In the genomic region with DNA sequence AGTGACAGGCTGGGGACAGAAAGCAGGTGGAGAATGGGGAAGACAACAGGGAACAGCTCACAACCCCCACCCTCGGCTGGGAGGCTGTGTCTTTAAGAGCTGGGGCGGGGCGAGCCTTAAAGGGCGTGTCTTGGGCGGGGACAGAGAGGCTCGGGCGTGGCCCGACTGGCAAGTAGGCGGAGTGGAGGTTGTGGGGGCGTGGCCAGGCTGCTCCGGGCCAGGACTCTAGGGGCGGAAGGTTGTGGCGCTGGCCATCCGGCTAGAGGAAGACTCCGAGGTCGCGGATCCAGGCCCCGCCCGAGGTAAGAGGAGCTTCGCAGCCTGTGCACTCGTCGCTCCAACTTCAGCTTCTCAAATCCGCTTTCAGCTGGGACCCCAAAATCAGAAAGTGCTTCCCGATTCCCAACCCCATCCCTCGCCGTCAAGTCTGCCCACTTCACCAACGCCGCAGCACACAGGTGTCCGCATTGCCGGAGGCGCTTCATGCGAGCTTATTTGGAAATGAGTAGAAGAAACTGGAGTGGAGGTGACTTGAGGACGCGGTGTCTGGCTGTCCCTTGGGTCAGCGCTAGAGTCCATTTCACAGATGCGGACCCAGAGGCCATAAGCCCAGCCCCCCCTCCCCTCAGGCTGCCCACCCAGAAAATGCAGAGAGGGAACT, we compare ENCODE assay signal across 7 mouse cellular contexts. TPM values are rescaled to one million over a fixed set of nuclear protein-coding genes. Genes with fewer than 3 reads are reported as not detected.
DNase-seq lines count a peak whose midpoint lies in the region; ATAC-seq and TF ChIP-seq lines count a peak whose summit lies in the region.

A gene (plus strand): TSS at position 187 of the 661 bp plus-strand sequence.

- peaks cover 3% of the 10 kb centered on the region; the same call in 1 of the 2 replicates for H3K27me3 ChIP-seq in embryonic facial prominence, embryonic 12.5 days
- H3K27me3 ChIP-seq in kidney, adult 2 months (replicated peaks; ENCODE audit: control insufficient read depth, insufficient read depth, low read length) = no peaks in the 10 kb centered on the region
- H3K27me3 ChIP-seq in limb, embryonic 12.5 days = peaks cover 8% of the 10 kb centered on the region
- peaks cover 13% of the 10 kb centered on the region for H3K27me3 ChIP-seq in midbrain, embryonic 15.5 days (replicated peaks)
- no peaks in the 10 kb centered on the region for H3K27me3 ChIP-seq in spleen, adult 2 months (ENCODE audit: control insufficient read depth, insufficient read depth, low read length)

- no peak for TF ChIP-seq CTCF in kidney, adult 2 months (conservative IDR thresholded peaks at IDR 0.05; ENCODE audit: insufficient read depth, insufficient read length, low read depth, low read length)
- no peak for TF ChIP-seq CTCF in spleen, adult 2 months (IDR thresholded peaks at IDR 0.05; ENCODE audit: extremely low read depth, insufficient read depth, insufficient read length, insufficient replicate concordance)

- H3K4me3 ChIP-seq in embryonic facial prominence, embryonic 12.5 days = peak within 1 kb of the TSS; percentile 45
- H3K4me3 ChIP-seq in kidney, adult 2 months (ENCODE audit: insufficient read depth, low read depth, low read length) = peak within 1 kb of the TSS; percentile 83
- peak within 1 kb of the TSS; percentile 51 for H3K4me3 ChIP-seq in limb, embryonic 12.5 days (replicated peaks)
- H3K4me3 ChIP-seq in midbrain, embryonic 15.5 days = peak within 1 kb of the TSS; percentile 40
- peak within 1 kb of the TSS; percentile 83 for H3K4me3 ChIP-seq in spleen, adult 2 months (ENCODE audit: extremely low read depth, insufficient read depth, insufficient read length)

- peak; percentile 98 for DNase-seq in adrenal gland, postnatal 14 days
- peak; percentile 97 to 99 for DNase-seq in heart, adult 18-20 months
- DNase-seq in kidney, adult 2 months = peak; percentile 98
- peak; percentile 82 to 96 for DNase-seq in spleen, adult 2 months (ENCODE audit: low read depth in 1 of 2, low spot score in 2 of 2)

- peak; percentile 29; the same call in 1 of the 2 replicates for ATAC-seq in embryonic facial prominence, embryonic 12.5 days (ENCODE audit: insufficient number of reproducible peaks, insufficient read depth, low FRiP score, low TSS enrichment)
- peak; percentile 80 for ATAC-seq in limb, embryonic 12.5 days (ENCODE audit: insufficient number of reproducible peaks, insufficient read depth, low FRiP score, low TSS enrichment, low read depth)
- peak; percentile 77 for ATAC-seq in midbrain, embryonic 15.5 days (replicated peaks)

- no peak within 1 kb of the TSS for H3K27ac ChIP-seq in embryonic facial prominence, embryonic 12.5 days
- H3K27ac ChIP-seq in kidney, adult 2 months (ENCODE audit: insufficient read depth, low read depth, low read length) = peak within 1 kb of the TSS; percentile 87
- H3K27ac ChIP-seq in limb, embryonic 12.5 days = no peak within 1 kb of the TSS
- H3K27ac ChIP-seq in midbrain, embryonic 15.5 days = no peak within 1 kb of the TSS
- H3K27ac ChIP-seq in spleen, adult 2 months (ENCODE audit: insufficient read depth, low read length) = peak within 1 kb of the TSS; percentile 73

- H3K4me1 ChIP-seq in embryonic facial prominence, embryonic 12.5 days = peaks cover 18% of the 10 kb centered on the region
- peaks cover 27% of the 10 kb centered on the region for H3K4me1 ChIP-seq in kidney, adult 2 months (ENCODE audit: control insufficient read depth, insufficient read depth, low read length)
- peaks cover 45% of the 10 kb centered on the region for H3K4me1 ChIP-seq in limb, embryonic 12.5 days (replicated peaks)
- H3K4me1 ChIP-seq in midbrain, embryonic 15.5 days = peaks cover 20% of the 10 kb centered on the region; the same call in 1 of the 2 replicates
- H3K4me1 ChIP-seq in spleen, adult 2 months (ENCODE audit: control insufficient read depth, insufficient read depth, insufficient read length) = peaks cover 4% of the 10 kb centered on the region; the same call in 1 of the 2 replicates

- peak within 1 kb of the TSS; percentile 63 for H3K4me2 ChIP-seq in embryonic facial prominence, embryonic 12.5 days (replicated peaks)
- H3K4me2 ChIP-seq in limb, embryonic 12.5 days = peak within 1 kb of the TSS; percentile 69
- H3K4me2 ChIP-seq in midbrain, embryonic 15.5 days = peak within 1 kb of the TSS; percentile 77

- no peaks in the 10 kb centered on the region for H3K9me3 ChIP-seq in embryonic facial prominence, embryonic 12.5 days
- no peaks in the 10 kb centered on the region for H3K9me3 ChIP-seq in limb, embryonic 12.5 days
- no peaks in the 10 kb centered on the region for H3K9me3 ChIP-seq in midbrain, embryonic 15.5 days

- peak within 1 kb of the TSS; percentile 0; the same call in 1 of the 2 replicates for H3K9ac ChIP-seq in embryonic facial prominence, embryonic 12.5 days
- H3K9ac ChIP-seq in limb, embryonic 12.5 days (replicated peaks) = peak within 1 kb of the TSS; percentile 44; the same call in 1 of the 2 replicates
- H3K9ac ChIP-seq in midbrain, embryonic 15.5 days = 0 out of 2 replicates have a peak within 1 kb of the TSS, but pooled peaks have one; percentile 2

- no peaks in the 10 kb centered on the region for H3K36me3 ChIP-seq in embryonic facial prominence, embryonic 12.5 days
- H3K36me3 ChIP-seq in kidney, adult 2 months (ENCODE audit: control insufficient read depth, insufficient read depth, low read length) = no peaks in the 10 kb centered on the region
- no peaks in the 10 kb centered on the region for H3K36me3 ChIP-seq in limb, embryonic 12.5 days
- H3K36me3 ChIP-seq in midbrain, embryonic 15.5 days (replicated peaks) = no peaks in the 10 kb centered on the region
- H3K36me3 ChIP-seq in spleen, adult 2 months (ENCODE audit: control insufficient read depth, insufficient read depth, low read length) = no peaks in the 10 kb centered on the region; the same call in 1 of the 2 replicates

- TF ChIP-seq POLR2A in kidney, adult 2 months (IDR thresholded peaks at IDR 0.05; ENCODE audit: low read depth, low read length) = peak; percentile 17
- peak; percentile 66 for TF ChIP-seq POLR2A in spleen, adult 2 months (IDR thresholded peaks at IDR 0.05; ENCODE audit: low read depth, low read length)

- WGBS in embryonic facial prominence, embryonic 12.5 days = 1% methylated on average over 34 of the region's 36 CpGs
- under 1% methylated on average over 36 of the region's 36 CpGs for WGBS in kidney, adult 2 months
- WGBS in limb, embryonic 12.5 days = 2% methylated on average over 36 of the region's 36 CpGs
- under 1% methylated on average over 36 of the region's 36 CpGs for WGBS in midbrain, embryonic 15.5 days
- 1% methylated on average over 36 of the region's 36 CpGs for WGBS in spleen, adult 2 months

RNA-seq across cellular contexts. Expression of the gene that starts here (rescaled TPM):
- total RNA-seq in adrenal gland, postnatal 14 days (2021) = 33.5 and 35.6 TPM in 2 replicates
- 5.4 and 6.4 TPM in 2 replicates for polyA plus RNA-seq in embryonic facial prominence, embryonic 12.5 days (2016; fragmentation: Nextera tagmentation; extraction: Ambion mirVana)
- total RNA-seq in heart, adult 18-20 months (2021) = 10 to 100 TPM in 1 of 2 experiments, 1 to 10 TPM in 1; 9.5 to 11.3 TPM
- polyA plus RNA-seq in kidney, adult 2 months (2012; rRNA removed) = 23.0 and 25.8 TPM in 2 replicates
- polyA plus RNA-seq in limb, embryonic 12.5 days (2016; fragmentation: Nextera tagmentation; extraction: Ambion mirVana) = 6.1 and 6.2 TPM in 2 replicates
- polyA plus RNA-seq in midbrain, embryonic 15.5 days (2015; fragmentation: Nextera tagmentation; extraction: Ambion mirVana) = 1.6 and 2.5 TPM in 2 replicates
- 52.0 and 56.4 TPM in 2 replicates for polyA plus RNA-seq in spleen, adult 2 months (2012; rRNA removed)

Comparison
In these comparisons a context has a peak if more than half of its experiments do, and no peak if none do; other contexts are left out.
1. ATAC-seq: peak in every context shown above with its lines; median percentile 80 in limb, embryonic 12.5 days; 77 in midbrain, embryonic 15.5 days; 29 in embryonic facial prominence, embryonic 12.5 days.
2. H3K27ac ChIP-seq: peak in kidney, adult 2 months (single experiment) and spleen, adult 2 months (single experiment); none in embryonic facial prominence, embryonic 12.5 days (single experiment), limb, embryonic 12.5 days (single experiment) and midbrain, embryonic 15.5 days (single experiment).
3. Peak in every context shown above with its lines, with median percentiles within 50 percentile points of each other: DNase-seq, H3K4me2 ChIP-seq, H3K4me3 ChIP-seq and H3K9ac ChIP-seq.